Mouse (Mus musculus): Measurements from ENCODE around the gene Lmo1. TPM values are rescaled to one million over a fixed set of nuclear protein-coding genes. Genes with fewer than 3 reads are reported as not detected.
A peak's percentile ranks its signal among the peaks of the same experiment; 100 is the strongest.
"Not testable (repeated sequence)": the region's sequence is repeated elsewhere in the genome, so short reads cannot be mapped to it uniquely, and the experiment has no call there.

The Lmo1 gene
- polyA plus RNA-seq, 1 experiment from 2014 or later, result 25.0 TPM

DNA sequence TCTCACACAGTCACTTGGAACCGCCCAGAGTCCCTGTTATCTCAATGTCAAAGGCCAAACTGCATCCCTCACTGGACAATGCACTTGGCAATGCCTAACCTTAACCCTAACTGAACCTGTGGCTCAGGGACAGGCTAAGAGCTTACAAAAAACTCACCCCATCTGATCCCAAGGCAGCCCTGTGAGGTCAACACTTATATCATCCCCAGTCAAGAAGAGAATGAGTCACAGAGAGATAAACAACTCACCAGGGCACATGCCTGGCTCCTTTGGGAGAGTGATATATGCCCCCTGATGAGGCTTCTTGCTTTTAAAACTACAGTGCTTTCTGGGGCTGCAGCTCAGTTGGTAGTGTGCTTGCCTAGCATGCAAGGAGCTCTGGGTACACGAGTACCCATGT lies 34.0 kb downstream of the Lmo1 start:
- Histone ChIP-seq H3K27ac (ENCODE audit: low read depth, low read length) (no peak overlapping the region), H3K4me3 (ENCODE audit: low read depth, low read length) (no peak overlapping the region), H3K4me1 (ENCODE audit: control insufficient read depth, insufficient read depth, low read length) (no peaks in the 10 kb centered on the region), H3K9ac (ENCODE audit: low read length) (no peak overlapping the region), H3K36me3 (ENCODE audit: control insufficient read depth, insufficient read depth, low read length) (no peaks in the 10 kb centered on the region; the same call in 1 of the 2 replicates), H3K4me2 (ENCODE audit: low read depth) (no peak overlapping the region), H3K27me3 (ENCODE audit: control insufficient read depth, insufficient read depth, low read length) (no peaks in the 10 kb centered on the region), H3K9me3 (ENCODE audit: control insufficient read depth, low read length) (no peaks in the 10 kb centered on the region)
- ATAC-seq (ENCODE audit: insufficient read depth, low FRiP score, low TSS enrichment) (no peak), DNase-seq (ENCODE audit: low spot score) (no peak)
- 80% methylated on average over 2 of the region's 2 CpGs for WGBS

- Histone ChIP-seq H3K9ac (ENCODE audit: low read length) (no peak overlapping the region), H3K9me3 (ENCODE audit: control insufficient read depth, low read length) (no peaks in the 10 kb centered on the region), H3K4me2 (ENCODE audit: low read depth) (no peak overlapping the region), H3K4me1 (ENCODE audit: control insufficient read depth, insufficient read depth, low read length) (no peaks in the 10 kb centered on the region), H3K4me3 (ENCODE audit: low read depth, low read length) (no peak overlapping the region), H3K27ac (ENCODE audit: low read depth, low read length) (no peak overlapping the region), H3K27me3 (ENCODE audit: control insufficient read depth, insufficient read depth, low read length) (no peaks in the 10 kb centered on the region), H3K36me3 (ENCODE audit: control insufficient read depth, insufficient read depth, low read length) (no peaks in the 10 kb centered on the region; the same call in 1 of the 2 replicates)
- DNase-seq (ENCODE audit: low spot score), result peak; percentile 89
- ATAC-seq (ENCODE audit: insufficient read depth, low FRiP score, low TSS enrichment), result peak; percentile 84
- WGBS, result 9% methylated on average over 3 of the region's 3 CpGs
Observed at GRCm38 (mm10) chr7:109139405-109139804, 35.6 kb downstream of the Lmo1 start.

DNA sequence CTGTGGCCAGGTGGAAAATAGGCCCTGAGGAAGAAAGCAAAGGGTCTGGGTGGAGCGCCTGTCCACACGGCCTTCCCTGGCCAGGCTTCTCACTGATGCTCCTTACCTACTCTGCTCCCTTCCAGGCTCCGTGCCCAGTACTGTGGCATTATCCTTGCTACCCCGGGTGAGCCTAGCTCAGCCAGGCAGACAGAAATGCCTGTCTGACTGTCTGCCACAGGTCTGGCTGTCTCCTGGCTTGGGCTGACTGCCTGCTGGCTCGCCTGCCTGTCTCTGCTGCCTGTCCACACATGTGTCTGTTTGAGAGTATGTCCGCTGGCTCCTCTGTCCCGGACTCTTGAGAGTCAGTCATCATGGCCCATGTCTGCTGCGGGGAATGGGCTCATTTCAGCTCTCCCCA lies 37.6 kb downstream of the Lmo1 start:
- Histone ChIP-seq H3K4me1 (ENCODE audit: control insufficient read depth, insufficient read depth, low read length) (no peaks in the 10 kb centered on the region), H3K27ac (ENCODE audit: low read depth, low read length) (no peak overlapping the region), H3K4me2 (ENCODE audit: low read depth) (no peak overlapping the region), H3K9me3 (ENCODE audit: control insufficient read depth, low read length) (no peaks in the 10 kb centered on the region), H3K36me3 (ENCODE audit: control insufficient read depth, insufficient read depth, low read length) (no peaks in the 10 kb centered on the region; the same call in 1 of the 2 replicates), H3K9ac (ENCODE audit: low read length) (no peak overlapping the region), H3K27me3 (ENCODE audit: control insufficient read depth, insufficient read depth, low read length) (no peaks in the 10 kb centered on the region), H3K4me3 (ENCODE audit: low read depth, low read length) (no peak overlapping the region)
- ATAC-seq (ENCODE audit: insufficient read depth, low FRiP score, low TSS enrichment), result no peak
- no peak for DNase-seq (ENCODE audit: low spot score)
- WGBS, result 88% methylated on average over 8 of the region's 8 CpGs

DNA sequence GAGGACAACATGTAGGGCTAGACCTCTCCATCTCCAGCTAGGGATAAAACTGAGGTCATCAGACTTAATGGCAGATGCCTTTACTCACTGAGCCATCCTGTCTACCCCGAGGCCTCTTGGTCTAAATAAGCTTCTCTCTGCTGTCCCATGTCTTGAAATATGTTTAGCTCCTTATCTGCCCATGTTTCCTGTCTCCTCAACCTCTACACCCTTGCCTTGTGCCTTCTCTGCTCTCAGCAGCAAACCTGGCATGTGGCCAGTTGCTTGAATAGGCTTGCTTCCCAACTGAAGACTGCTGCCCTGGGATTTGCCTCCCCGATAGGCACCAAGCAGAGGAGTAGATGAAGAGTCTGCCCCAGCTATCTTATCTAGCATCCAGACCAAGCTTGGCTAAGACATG lies 43.4 kb downstream of the Lmo1 start:
- H3K4me3 ChIP-seq (ENCODE audit: low read depth, low read length), result no peak overlapping the region
- no peaks in the 10 kb centered on the region for H3K4me1 ChIP-seq (ENCODE audit: control insufficient read depth, insufficient read depth, low read length)
- DNase-seq (ENCODE audit: low spot score), result no peak
- no peak overlapping the region for H3K27ac ChIP-seq (ENCODE audit: low read depth, low read length)
- H3K36me3 ChIP-seq (ENCODE audit: control insufficient read depth, insufficient read depth, low read length), result no peaks in the 10 kb centered on the region
- no peaks in the 10 kb centered on the region for H3K9me3 ChIP-seq (ENCODE audit: control insufficient read depth, low read length)
- no peak for ATAC-seq (ENCODE audit: insufficient read depth, low FRiP score, low TSS enrichment)
- no peak overlapping the region for H3K9ac ChIP-seq (ENCODE audit: low read length)
- H3K27me3 ChIP-seq (ENCODE audit: control insufficient read depth, insufficient read depth, low read length), result no peaks in the 10 kb centered on the region
- WGBS, result 89% methylated on average over 2 of the region's 2 CpGs
- H3K4me2 ChIP-seq (ENCODE audit: low read depth), result no peak overlapping the region

DNA sequence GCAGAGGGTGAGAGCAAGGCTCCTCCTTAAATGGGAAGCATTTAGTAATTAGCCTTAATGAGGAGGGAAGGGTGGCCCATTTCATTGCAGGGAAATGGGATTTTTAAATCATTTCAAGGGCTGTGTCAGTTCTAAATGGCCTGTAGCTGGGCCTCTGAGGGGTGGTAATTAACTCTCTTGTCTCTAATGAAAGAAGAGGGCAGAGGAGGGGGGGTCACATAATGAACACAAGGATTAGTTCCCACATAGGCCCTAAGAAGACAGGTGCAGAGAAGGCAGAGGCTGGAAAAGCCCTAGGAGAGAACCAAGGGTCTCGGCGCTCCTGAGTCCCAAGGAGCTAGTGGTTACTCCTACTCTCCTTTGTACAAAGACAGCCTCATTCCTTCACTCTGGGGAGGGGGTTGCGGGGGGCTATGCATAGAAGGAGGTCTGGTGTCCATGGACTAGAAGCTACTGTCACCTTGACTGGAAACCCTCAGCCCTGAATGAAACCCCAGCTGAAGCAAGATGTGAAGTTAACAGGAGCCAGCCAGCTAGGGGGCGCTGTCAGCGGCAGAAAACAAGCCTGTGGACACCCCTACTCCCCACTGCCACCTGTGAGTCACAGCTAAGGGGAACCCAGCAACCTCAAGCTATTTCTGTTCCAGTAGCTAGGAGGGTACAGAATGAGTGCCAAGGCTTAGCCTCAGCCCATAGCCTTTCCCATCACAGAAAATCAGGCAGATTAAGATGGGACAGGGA lies 44.9 kb downstream of the Lmo1 start:
- DNase-seq (ENCODE audit: low spot score) (no peak), ATAC-seq (ENCODE audit: insufficient read depth, low FRiP score, low TSS enrichment) (no peak)

GRCm38 (mm10) chr7:109129442-109129841 lies 45.6 kb downstream of the Lmo1 start:
- Histone ChIP-seq H3K4me3 (ENCODE audit: low read depth, low read length) (no peak overlapping the region), H3K9me3 (ENCODE audit: control insufficient read depth, low read length) (no peaks in the 10 kb centered on the region), H3K4me1 (ENCODE audit: control insufficient read depth, insufficient read depth, low read length) (no peaks in the 10 kb centered on the region), H3K27ac (ENCODE audit: low read depth, low read length) (no peak overlapping the region), H3K4me2 (ENCODE audit: low read depth) (no peak overlapping the region), H3K36me3 (ENCODE audit: control insufficient read depth, insufficient read depth, low read length) (no peaks in the 10 kb centered on the region), H3K27me3 (ENCODE audit: control insufficient read depth, insufficient read depth, low read length) (no peaks in the 10 kb centered on the region), H3K9ac (ENCODE audit: low read length) (no peak overlapping the region)
- DNase-seq (ENCODE audit: low spot score) (peak; percentile 52), ATAC-seq (ENCODE audit: insufficient read depth, low FRiP score, low TSS enrichment) (no peak)

More for the DNA sequence above, 44.9 kb downstream of the Lmo1 start:
- H3K4me1 ChIP-seq (ENCODE audit: control insufficient read depth, insufficient read depth, low read length), result no peaks in the 10 kb centered on the region
- no peak overlapping the region for H3K27ac ChIP-seq (ENCODE audit: low read depth, low read length)
- no peaks in the 10 kb centered on the region for H3K9me3 ChIP-seq (ENCODE audit: control insufficient read depth, low read length)
- H3K4me2 ChIP-seq (ENCODE audit: low read depth), result no peak overlapping the region
- no peak overlapping the region for H3K4me3 ChIP-seq (ENCODE audit: low read depth, low read length)
- no peaks in the 10 kb centered on the region for H3K36me3 ChIP-seq (ENCODE audit: control insufficient read depth, insufficient read depth, low read length)
- H3K9ac ChIP-seq (ENCODE audit: low read length), result no peak overlapping the region
- WGBS, result 78% methylated on average over 5 of the region's 5 CpGs
- H3K27me3 ChIP-seq (ENCODE audit: control insufficient read depth, insufficient read depth, low read length), result no peaks in the 10 kb centered on the region

DNA sequence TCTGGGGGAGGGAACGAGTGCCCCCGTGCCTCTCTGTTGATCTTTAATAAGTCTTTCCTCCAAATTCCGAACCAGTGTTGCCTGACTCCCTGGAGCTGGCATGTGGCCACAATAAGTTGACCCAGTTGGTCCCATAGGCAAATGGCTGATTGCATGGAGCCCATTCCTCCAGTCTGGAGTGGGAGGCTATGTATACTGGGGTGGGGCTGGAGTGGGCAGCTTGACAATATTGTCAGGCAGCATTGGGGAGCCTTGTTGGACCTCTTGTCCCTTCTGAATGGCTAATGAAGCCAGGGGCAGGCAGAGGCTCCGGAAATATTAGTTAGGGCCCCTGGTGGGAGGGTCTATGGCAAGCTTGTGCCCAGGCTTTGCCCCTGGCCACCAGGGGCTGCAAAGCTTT lies 59.1 kb downstream of the Lmo1 start:
- H3K9ac ChIP-seq (ENCODE audit: low read length), result no peak overlapping the region
- H3K4me2 ChIP-seq (ENCODE audit: low read depth), result no peak overlapping the region
- DNase-seq (ENCODE audit: low spot score) (no peak), ATAC-seq (ENCODE audit: insufficient read depth, low FRiP score, low TSS enrichment) (peak; percentile 48; the same call in 1 of the 2 replicates)
- no peak overlapping the region for H3K27ac ChIP-seq (ENCODE audit: low read depth, low read length)
- no peaks in the 10 kb centered on the region for H3K36me3 ChIP-seq (ENCODE audit: control insufficient read depth, insufficient read depth, low read length)
- H3K9me3 ChIP-seq (ENCODE audit: control insufficient read depth, low read length), result no peaks in the 10 kb centered on the region
- H3K27me3 ChIP-seq (ENCODE audit: control insufficient read depth, insufficient read depth, low read length), result no peaks in the 10 kb centered on the region
- H3K4me1 ChIP-seq (ENCODE audit: control insufficient read depth, insufficient read depth, low read length), result no peaks in the 10 kb centered on the region
- H3K4me3 ChIP-seq (ENCODE audit: low read depth, low read length), result no peak overlapping the region
- 62% methylated on average over 4 of the region's 4 CpGs for WGBS

DNA sequence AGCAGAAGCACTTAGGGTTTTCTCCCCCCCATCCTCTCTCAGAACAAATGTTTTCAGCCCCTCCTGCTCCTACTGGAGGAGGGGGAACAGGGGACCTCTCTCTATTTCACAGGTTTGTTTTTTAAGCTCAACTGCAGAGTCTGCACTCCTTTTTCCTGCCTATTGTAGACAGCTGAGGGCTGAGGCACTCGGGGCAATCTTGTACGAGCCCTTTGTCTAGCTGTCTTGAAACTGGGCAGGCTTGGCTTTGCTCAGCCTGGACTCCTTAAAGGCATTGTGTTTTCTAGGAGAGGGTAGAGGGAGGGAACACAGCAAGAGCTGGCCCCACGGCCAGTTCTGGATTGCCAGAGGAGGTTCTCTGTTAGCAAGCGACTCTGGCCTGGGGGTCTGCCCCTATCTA lies 59.5 kb downstream of the Lmo1 start:
- not testable (repeated sequence) for H3K27me3 ChIP-seq (ENCODE audit: control insufficient read depth, insufficient read depth, low read length); H3K9me3 ChIP-seq (ENCODE audit: control insufficient read depth, low read length); H3K4me3 ChIP-seq (ENCODE audit: low read depth, low read length); H3K9ac ChIP-seq (ENCODE audit: low read length); H3K36me3 ChIP-seq (ENCODE audit: control insufficient read depth, insufficient read depth, low read length); DNase-seq (ENCODE audit: low spot score); H3K27ac ChIP-seq (ENCODE audit: low read depth, low read length); H3K4me1 ChIP-seq (ENCODE audit: control insufficient read depth, insufficient read depth, low read length); H3K4me2 ChIP-seq (ENCODE audit: low read depth)
- peak; percentile 74; the same call in 1 of the 2 replicates for ATAC-seq (ENCODE audit: insufficient read depth, low FRiP score, low TSS enrichment)
- no CpG with 5 or more reads among the region's 4 CpGs for WGBS

DNA sequence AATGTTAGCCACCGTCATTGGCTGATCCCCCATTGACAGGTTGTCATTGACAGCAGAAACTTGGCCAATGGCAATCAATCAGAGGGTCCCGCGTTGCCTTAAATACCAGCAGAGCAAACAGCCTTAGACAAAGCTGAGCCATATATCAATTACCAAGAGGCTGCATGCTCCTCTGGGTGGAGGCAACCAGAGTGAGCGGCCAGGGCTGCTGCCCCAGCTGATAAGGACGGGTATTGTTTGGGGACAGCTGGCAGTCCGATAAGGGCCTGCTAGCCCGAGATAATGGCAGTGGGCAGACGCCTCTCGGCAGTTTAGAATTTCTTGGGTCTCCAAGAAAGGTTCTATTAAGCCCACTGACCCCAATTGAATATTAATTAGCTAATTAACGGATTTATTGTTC lies 60.1 kb downstream of the Lmo1 start:
- no peaks in the 10 kb centered on the region for H3K36me3 ChIP-seq (ENCODE audit: control insufficient read depth, insufficient read depth, low read length)
- H3K27ac ChIP-seq (ENCODE audit: low read depth, low read length), result peak overlapping the region; percentile 34; the same call in 1 of the 2 replicates
- peak; percentile 84 for ATAC-seq (ENCODE audit: insufficient read depth, low FRiP score, low TSS enrichment)
- no peak overlapping the region for H3K9ac ChIP-seq (ENCODE audit: low read length)
- no peaks in the 10 kb centered on the region for H3K4me1 ChIP-seq (ENCODE audit: control insufficient read depth, insufficient read depth, low read length)
- no peak overlapping the region for H3K4me3 ChIP-seq (ENCODE audit: low read depth, low read length)
- 24% methylated on average over 10 of the region's 10 CpGs for WGBS
- H3K27me3 ChIP-seq (ENCODE audit: control insufficient read depth, insufficient read depth, low read length), result no peaks in the 10 kb centered on the region
- no peaks in the 10 kb centered on the region for H3K9me3 ChIP-seq (ENCODE audit: control insufficient read depth, low read length)
- DNase-seq (ENCODE audit: low spot score), result peak; percentile 54
- no peak overlapping the region for H3K4me2 ChIP-seq (ENCODE audit: low read depth)
